Mouse (Mus musculus) hindbrain, embryonic 14.5 days (tissue): Measurements from ENCODE around the gene Cask. TPM values are rescaled to one million over a fixed set of nuclear protein-coding genes. Genes with fewer than 3 reads are reported as not detected.

ENCODE experiments used
- ATAC-seq: fragments of 200-750 bp; cut with Nextera tagmentation; 2 replicates; pipeline ENCODE4 v1.8.0; 2017; ENCODE audit warnings: moderate number of reproducible peaks, mild to moderate bottlenecking, moderate TSS enrichment, moderate library complexity; ENCODE audit not compliant: low FRiP score
- DNase-seq: peaks from one replicate; pipeline ENCODE4 v3.0.0-alpha.2; 2015; ENCODE audit warnings: low spot score
- H3K27ac ChIP-seq: fragments of 300-500 bp; sonication (generic); 2 replicates; pipeline ENCODE4 v1.5.1; 2014; ENCODE audit warnings: mild to moderate bottlenecking, moderate library complexity
- H3K27me3 ChIP-seq: fragments of 300-500 bp; sonication (generic); 2 replicates; pipeline ENCODE4 v1.6.1; 2014; ENCODE audit warnings: mild to moderate bottlenecking, low read length, mixed read lengths; ENCODE audit not compliant: control insufficient read depth, insufficient read depth
- H3K36me3 ChIP-seq: fragments of 300-500 bp; sonication (generic); replicated peaks from 2 replicates; pipeline ENCODE4 v1.6.1; 2014; ENCODE audit not compliant: control insufficient read depth, insufficient read depth
- H3K4me1 ChIP-seq: fragments of 300-500 bp; sonication (generic); replicated peaks from 2 replicates; pipeline ENCODE4 v1.6.1; 2014; ENCODE audit warnings: antibody characterized with exemption, low read length, mixed read lengths; ENCODE audit not compliant: control insufficient read depth, insufficient read depth
- H3K4me2 ChIP-seq: fragments of 300-500 bp; sonication (generic); replicated peaks from 2 replicates; pipeline ENCODE4 v1.6.1; 2014; ENCODE audit warnings: mild to moderate bottlenecking, moderate library complexity
- H3K4me3 ChIP-seq: fragments of 300-500 bp; sonication (generic); replicated peaks from 2 replicates; pipeline ENCODE4 v1.5.1; 2014; ENCODE audit warnings: mild to moderate bottlenecking, low read length
- H3K9ac ChIP-seq: fragments of 300-500 bp; sonication (generic); 2 replicates; pipeline ENCODE4 v1.6.1; 2014
- H3K9me3 ChIP-seq: fragments of 300-500 bp; sonication (generic); 2 replicates; pipeline ENCODE4 v1.6.1; 2016; ENCODE audit warnings: low read length; ENCODE audit not compliant: control insufficient read depth
- WGBS: fragments of 180-500 bp; shearing (Covaris S2); extraction: QIAGEN DNeasy Blood & Tissue Kit; methylation state at CpG from one replicate; pipeline ENCODE4 v1.1.7; 2014; 5-methylcytosine and 5-hydroxymethylcytosine counted together
- polyA plus RNA-seq: library from polyadenylated mRNA; unstranded; fragments of >200 nt; fragmentation: Nextera tagmentation; extraction: Ambion mirVana; gene quantifications from 2 replicates; pipeline ENCODE4 v1.2.1, GENCODE M21; 2014

Cask gene
- polyA plus RNA-seq, 1 experiment from 2014 or later, result 61.7 TPM

DNA sequence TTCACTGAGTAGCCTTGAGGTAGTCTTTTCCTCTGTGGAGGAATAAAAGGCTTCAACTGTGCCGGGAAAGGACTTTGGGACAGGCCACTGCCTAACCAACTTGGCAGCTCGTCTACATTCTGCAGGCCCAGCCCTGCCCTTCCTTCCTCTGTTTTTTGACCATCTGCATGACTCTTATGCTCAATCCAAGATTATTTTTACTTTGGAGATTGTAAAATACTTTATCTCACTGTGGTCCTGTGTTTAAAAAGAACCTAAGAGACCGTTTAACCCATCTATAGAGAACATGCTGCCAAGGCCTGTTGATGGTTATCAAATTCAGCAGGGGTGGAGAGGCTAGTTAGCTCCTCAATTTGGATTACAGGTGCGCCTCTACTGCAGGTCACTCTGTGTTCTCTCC lies 229.7 kb downstream of the Cask start:
- 89% methylated on average over 4 of the region's 4 CpGs for WGBS

DNA sequence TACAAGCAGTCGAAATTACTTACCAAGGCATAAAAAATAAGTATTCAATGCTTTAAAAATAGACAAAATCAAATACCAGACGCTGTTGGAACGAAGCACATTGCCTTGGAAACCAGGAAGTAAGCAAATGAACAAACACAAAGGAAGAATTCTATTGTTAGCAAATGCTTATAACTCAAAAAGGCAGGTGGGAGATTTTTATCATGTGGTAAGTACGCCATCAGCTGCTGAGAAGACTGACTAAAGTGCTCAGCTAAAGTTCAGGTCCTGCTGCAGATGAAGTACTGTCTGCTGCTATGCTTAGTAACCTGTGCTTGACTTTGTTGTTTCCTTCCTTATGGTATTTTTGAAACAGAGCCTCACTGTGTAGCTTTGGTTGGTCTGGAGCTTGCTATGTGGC lies 232.7 kb downstream of the Cask start:
- DNase-seq, result no peak
- Histone ChIP-seq H3K27ac (no peak overlapping the region), H3K4me1 (no peaks in the 10 kb centered on the region), H3K4me2 (no peak overlapping the region), H3K27me3 (no peaks in the 10 kb centered on the region), H3K4me3 (no peak overlapping the region), H3K9ac (no peak overlapping the region), H3K9me3 (no peaks in the 10 kb centered on the region), H3K36me3 (peaks cover 4% of the 10 kb centered on the region; the same call in 1 of the 2 replicates)
- ATAC-seq, result no peak
- 76% methylated on average over 4 of the region's 4 CpGs for WGBS

More for the DNA sequence above, 229.7 kb downstream of the Cask start:
- H3K4me3 ChIP-seq, result no peak overlapping the region
- H3K27me3 ChIP-seq, result 0 out of 2 replicates have a peak, but pooled peaks cover 4% of the 10 kb centered on the region
- no peaks in the 10 kb centered on the region for H3K4me1 ChIP-seq
- no peak overlapping the region for H3K9ac ChIP-seq
- no peak overlapping the region for H3K27ac ChIP-seq
- DNase-seq (no peak), ATAC-seq (no peak)
- H3K36me3 ChIP-seq, result peaks cover 4% of the 10 kb centered on the region; the same call in 1 of the 2 replicates
- H3K9me3 ChIP-seq, result no peaks in the 10 kb centered on the region
- no peak overlapping the region for H3K4me2 ChIP-seq

DNA sequence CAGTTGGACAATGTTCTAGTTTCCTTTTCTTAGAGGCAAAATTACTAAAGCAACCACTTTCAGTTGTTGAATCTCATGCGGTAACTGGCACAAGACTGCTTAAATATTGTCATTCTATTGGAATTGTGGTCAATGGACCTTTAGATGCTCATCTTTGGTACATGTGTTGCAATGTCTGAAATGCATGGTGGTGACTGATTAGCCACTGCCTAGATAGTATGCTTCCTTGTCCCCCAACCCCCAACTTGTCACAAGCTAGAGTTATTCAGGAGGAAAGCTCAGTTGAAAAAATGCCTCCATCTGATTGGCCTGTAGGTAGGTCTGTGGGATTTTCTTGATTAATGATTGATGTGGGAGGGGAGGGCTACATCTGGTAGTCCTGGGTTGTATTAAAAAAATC lies 233.9 kb downstream of the Cask start:
- H3K36me3 ChIP-seq, result peaks cover 4% of the 10 kb centered on the region; the same call in 1 of the 2 replicates
- no peaks in the 10 kb centered on the region for H3K9me3 ChIP-seq
- H3K27me3 ChIP-seq, result no peaks in the 10 kb centered on the region
- no peak overlapping the region for H3K27ac ChIP-seq
- H3K4me3 ChIP-seq, result no peak overlapping the region
- no peaks in the 10 kb centered on the region for H3K4me1 ChIP-seq
- WGBS, result 93% methylated on average over 1 of the region's 1 CpGs
- no peak for ATAC-seq
- H3K4me2 ChIP-seq, result no peak overlapping the region
- no peak overlapping the region for H3K9ac ChIP-seq
- no peak for DNase-seq

DNA sequence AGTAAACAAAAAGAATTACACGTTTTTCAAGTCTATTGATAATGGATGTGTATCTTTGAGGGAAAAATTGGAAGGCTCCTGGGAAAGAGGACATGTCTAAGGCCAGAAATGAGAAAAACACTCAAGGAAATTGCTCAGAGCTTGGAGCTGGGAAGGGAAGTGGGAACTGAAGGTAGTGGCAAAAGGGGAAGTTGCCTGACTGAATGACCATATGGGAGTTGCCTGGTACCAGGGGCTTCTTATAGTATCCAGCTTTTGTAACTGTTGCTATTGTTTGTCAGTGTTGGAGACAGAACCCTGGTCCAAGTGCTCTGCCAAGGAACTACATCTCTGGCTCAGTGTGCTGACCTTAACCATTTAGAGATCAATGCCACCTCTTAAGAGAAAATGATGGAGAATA lies 234.4 kb downstream of the Cask start:
- Histone ChIP-seq H3K4me3 (no peak overlapping the region), H3K27ac (no peak overlapping the region), H3K4me2 (no peak overlapping the region), H3K4me1 (no peaks in the 10 kb centered on the region), H3K9ac (no peak overlapping the region), H3K27me3 (no peaks in the 10 kb centered on the region), H3K9me3 (no peaks in the 10 kb centered on the region), H3K36me3 (peaks cover 4% of the 10 kb centered on the region; the same call in 1 of the 2 replicates)
- no peak for DNase-seq
- WGBS, result 81% methylated on average over 1 of the region's 1 CpGs
- ATAC-seq, result no peak

DNA sequence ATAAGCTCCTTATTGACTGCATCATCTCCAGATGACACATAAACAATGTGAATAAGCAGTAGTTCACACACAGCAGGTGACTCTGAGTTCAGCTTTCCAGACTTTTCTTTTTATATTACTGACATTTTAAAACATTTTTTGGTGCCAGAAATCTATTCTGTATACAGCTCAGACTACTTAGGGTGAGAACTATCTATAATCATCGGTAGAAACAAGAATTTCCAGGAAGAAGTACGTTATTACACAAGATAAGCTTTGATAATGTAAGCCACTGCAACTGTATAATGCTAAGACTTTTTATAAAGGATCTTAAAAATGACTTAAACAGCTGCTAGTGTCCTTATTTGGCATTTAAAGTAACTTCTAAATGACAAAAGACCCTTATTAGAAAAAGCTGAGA lies 239.1 kb downstream of the Cask start:
- Histone ChIP-seq H3K9ac (no peak overlapping the region), H3K4me2 (no peak overlapping the region), H3K4me3 (no peak overlapping the region), H3K27me3 (no peaks in the 10 kb centered on the region), H3K36me3 (peaks cover 5% of the 10 kb centered on the region), H3K4me1 (no peaks in the 10 kb centered on the region), H3K27ac (no peak overlapping the region), H3K9me3 (no peaks in the 10 kb centered on the region)
- 90% methylated on average over 2 of the region's 2 CpGs for WGBS
- DNase-seq (no peak), ATAC-seq (no peak)

DNA sequence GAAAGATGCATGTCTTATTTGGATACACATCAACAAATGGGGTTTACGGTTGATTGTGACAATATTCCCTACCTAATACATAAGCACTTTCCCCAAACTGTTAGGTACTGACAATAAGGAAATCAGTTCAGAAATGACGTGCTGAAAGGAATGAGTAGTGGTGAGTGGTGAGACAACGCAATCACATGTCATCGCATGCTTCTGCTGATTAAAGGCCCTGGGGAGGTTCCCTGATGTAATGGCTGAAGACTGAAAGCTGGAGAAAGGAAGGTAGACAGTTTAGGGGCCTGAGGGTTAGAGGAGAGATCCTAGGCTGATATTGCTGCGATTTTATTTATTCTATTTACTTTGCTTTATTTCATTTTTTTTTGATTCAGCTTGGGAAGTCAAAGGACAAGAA lies 240.1 kb downstream of the Cask start:
- H3K9me3 ChIP-seq, result no peaks in the 10 kb centered on the region
- peaks cover 8% of the 10 kb centered on the region for H3K36me3 ChIP-seq
- H3K27ac ChIP-seq, result no peak overlapping the region
- ATAC-seq, result no peak
- DNase-seq, result no peak
- H3K9ac ChIP-seq, result no peak overlapping the region
- H3K4me2 ChIP-seq, result no peak overlapping the region
- H3K4me3 ChIP-seq, result no peak overlapping the region
- H3K27me3 ChIP-seq, result no peaks in the 10 kb centered on the region
- no peaks in the 10 kb centered on the region for H3K4me1 ChIP-seq
- WGBS, result 92% methylated on average over 5 of the region's 5 CpGs

DNA sequence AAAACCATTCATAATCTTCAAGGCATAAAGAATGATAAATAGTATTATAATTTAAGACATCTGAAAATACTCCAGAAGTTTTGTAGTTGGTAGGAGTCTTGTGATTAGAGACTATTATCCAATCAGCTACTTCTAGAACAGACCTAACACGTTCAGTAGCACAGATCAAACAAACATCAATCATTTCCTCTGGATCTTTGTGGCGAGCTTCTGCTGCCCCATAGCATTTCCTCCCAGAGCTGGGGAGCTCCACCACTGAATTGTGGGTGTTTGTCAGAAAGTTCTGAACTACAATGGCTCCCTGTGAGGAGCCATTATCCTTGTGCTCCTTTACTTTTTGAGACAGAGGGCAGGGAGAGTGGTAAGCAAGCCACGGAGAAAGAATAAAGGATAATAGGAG lies 243.4 kb downstream of the Cask start:
- WGBS, result 30% methylated on average over 3 of the region's 3 CpGs
- H3K4me3 ChIP-seq, result no peak overlapping the region
- peaks cover 11% of the 10 kb centered on the region for H3K36me3 ChIP-seq
- H3K9ac ChIP-seq, result no peak overlapping the region
- DNase-seq, result no peak
- H3K4me1 ChIP-seq, result no peaks in the 10 kb centered on the region
- peaks cover 4% of the 10 kb centered on the region; the same call in 1 of the 2 replicates for H3K27me3 ChIP-seq
- H3K9me3 ChIP-seq, result no peaks in the 10 kb centered on the region
- no peak overlapping the region for H3K4me2 ChIP-seq
- ATAC-seq, result no peak
- no peak overlapping the region for H3K27ac ChIP-seq

DNA sequence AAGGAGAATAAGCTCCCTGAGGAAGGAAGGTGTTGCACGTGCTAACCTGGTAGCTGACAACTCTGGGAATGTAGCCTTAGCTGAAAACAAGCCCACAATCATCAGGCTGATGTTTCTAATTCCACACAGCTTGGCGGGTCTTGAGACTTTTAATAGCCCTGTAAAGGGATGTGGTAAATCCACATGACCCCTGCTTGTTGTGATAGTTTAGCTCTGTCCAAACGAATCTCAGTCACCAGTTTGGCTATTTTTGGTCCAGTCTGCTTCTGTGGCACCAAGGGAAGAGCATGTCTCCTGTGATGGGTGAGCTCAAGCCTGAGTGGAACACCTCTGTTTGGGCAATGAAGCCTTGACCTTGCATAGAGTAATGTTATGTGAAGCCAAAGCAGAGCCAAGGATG lies 244.4 kb downstream of the Cask start:
- peaks cover 4% of the 10 kb centered on the region; the same call in 1 of the 2 replicates for H3K27me3 ChIP-seq
- no peaks in the 10 kb centered on the region for H3K4me1 ChIP-seq
- H3K4me2 ChIP-seq, result no peak overlapping the region
- no peak overlapping the region for H3K9ac ChIP-seq
- no peak overlapping the region for H3K4me3 ChIP-seq
- no peak overlapping the region for H3K27ac ChIP-seq
- ATAC-seq, result no peak
- H3K36me3 ChIP-seq, result peaks cover 11% of the 10 kb centered on the region
- H3K9me3 ChIP-seq, result no peaks in the 10 kb centered on the region
- 77% methylated on average over 3 of the region's 3 CpGs for WGBS
- DNase-seq, result no peak

DNA sequence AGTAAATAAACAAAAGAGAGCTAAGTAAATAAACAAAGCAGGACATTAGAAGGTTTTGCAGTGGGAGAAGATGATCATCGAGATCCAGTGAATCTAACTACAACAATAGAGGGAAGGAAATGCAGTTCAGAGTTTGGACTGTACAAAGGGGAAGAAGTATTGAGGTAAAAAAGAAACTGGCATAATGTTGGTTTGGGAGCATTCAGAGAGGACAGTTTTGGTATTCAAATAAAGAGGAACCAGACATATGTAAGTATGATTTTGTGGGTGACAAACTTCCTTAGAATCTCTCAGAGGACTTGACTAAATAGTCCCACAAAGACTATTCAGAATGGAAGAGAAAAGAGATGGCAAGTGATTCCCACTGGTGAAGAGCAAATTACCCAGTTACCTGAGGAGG lies 251.2 kb downstream of the Cask start:
- H3K36me3 ChIP-seq, result 0 out of 2 replicates have a peak, but pooled peaks cover 11% of the 10 kb centered on the region
- 100% methylated on average over 1 of the region's 1 CpGs for WGBS
- no peaks in the 10 kb centered on the region for H3K4me1 ChIP-seq
- H3K27me3 ChIP-seq, result peaks cover 4% of the 10 kb centered on the region; the same call in 1 of the 2 replicates
- no peak overlapping the region for H3K4me3 ChIP-seq
- ATAC-seq (no peak), DNase-seq (no peak)
- no peak overlapping the region for H3K27ac ChIP-seq
- H3K9me3 ChIP-seq, result no peaks in the 10 kb centered on the region
- H3K9ac ChIP-seq, result no peak overlapping the region
- no peak overlapping the region for H3K4me2 ChIP-seq

DNA sequence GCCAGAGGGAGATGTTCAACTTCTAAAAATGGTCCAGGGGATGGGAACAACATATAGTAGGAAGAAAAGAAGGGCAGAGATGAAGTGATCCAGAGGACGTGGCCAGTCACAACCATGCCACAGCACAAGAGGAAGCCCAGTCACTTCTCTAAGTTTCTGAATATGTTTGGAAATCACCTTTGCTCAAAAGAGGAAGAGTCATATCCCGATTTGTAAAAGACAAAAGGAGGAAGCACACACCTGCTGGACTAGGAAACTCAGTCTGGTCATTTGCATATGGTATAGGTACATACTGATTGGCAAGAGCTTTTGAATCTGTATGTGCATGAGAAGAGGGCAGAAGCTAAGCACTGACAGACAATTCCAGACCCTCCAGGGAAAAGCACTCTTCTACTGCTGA lies 251.8 kb downstream of the Cask start:
- 85% methylated on average over 2 of the region's 2 CpGs for WGBS
- 0 out of 2 replicates have a peak, but pooled peaks cover 11% of the 10 kb centered on the region for H3K36me3 ChIP-seq
- ATAC-seq, result no peak
- H3K4me2 ChIP-seq, result no peak overlapping the region
- no peak overlapping the region for H3K4me3 ChIP-seq
- no peaks in the 10 kb centered on the region for H3K4me1 ChIP-seq
- H3K27me3 ChIP-seq, result peaks cover 4% of the 10 kb centered on the region; the same call in 1 of the 2 replicates
- H3K27ac ChIP-seq, result no peak overlapping the region
- H3K9me3 ChIP-seq, result no peaks in the 10 kb centered on the region
- no peak for DNase-seq
- H3K9ac ChIP-seq, result no peak overlapping the region
